Mouse (Mus musculus) MEL (cell line): ENCODE data around the gene Atp8b4. TPM values are rescaled to one million over a fixed set of nuclear protein-coding genes. Genes with fewer than 3 reads are reported as not detected.

ENCODE experiments used
- DNase-seq: peaks from one replicate; pipeline ENCODE4 v3.0.0; 2011; ENCODE audit warnings: low read depth, low spot score
- H3K27ac ChIP-seq: 2 replicates; pipeline ENCODE4 v1.5.1; 2012; ENCODE audit warnings: low read depth, mild to moderate bottlenecking, control low read depth, low read length, moderate library complexity; ENCODE audit not compliant: control insufficient read depth
- H3K27me3 ChIP-seq, 2 experiments: fragments of 150-350 bp in 1 of 2; sonication (generic) in 1 of 2; 2 replicates each; pipeline ENCODE4 v1.6.1; 2012; ENCODE audit warnings: low read length in 2 of 2, mild to moderate bottlenecking in 2 of 2, improper control_type of control experiment in 1 of 2, moderate library complexity in 1 of 2; ENCODE audit not compliant: insufficient read depth in 2 of 2, control insufficient read depth in 1 of 2
- H3K36me3 ChIP-seq, 2 experiments: 2 replicates each; pipeline ENCODE4 v1.6.1; 2012 to 2014; ENCODE audit warnings: low read length in 2 of 2, improper control_type of control experiment in 1 of 2, inconsistent platforms in 1 of 2, mild to moderate bottlenecking in 1 of 2; ENCODE audit not compliant: insufficient read depth in 2 of 2, control insufficient read depth in 1 of 2
- H3K4me1 ChIP-seq, 2 experiments: fragments of 150-350 bp in 1 of 2; sonication (generic) in 1 of 2; 2 replicates each; pipeline ENCODE4 v1.6.1; 2012; ENCODE audit warnings: low read length in 2 of 2, improper control_type of control experiment in 1 of 2, mild to moderate bottlenecking in 1 of 2; ENCODE audit not compliant: insufficient read depth in 2 of 2, control insufficient read depth in 1 of 2
- H3K4me3 ChIP-seq, 2 experiments: fragments of 150-350 bp in 1 of 2; sonication (generic) in 1 of 2; 2 replicates each; pipeline ENCODE4 v1.5.1; 2012; ENCODE audit warnings: low read depth in 2 of 2, low read length in 2 of 2, mild to moderate bottlenecking in 2 of 2, moderate library complexity in 2 of 2, control low read depth in 1 of 2, improper control_type of control experiment in 1 of 2; ENCODE audit not compliant: control insufficient read depth in 1 of 2, insufficient read depth in 1 of 2
- H3K79me2 ChIP-seq: 2 replicates; pipeline ENCODE4 v1.6.1; 2012; ENCODE audit warnings: mild to moderate bottlenecking, low read length, moderate library complexity; ENCODE audit not compliant: control insufficient read depth, poor library complexity, insufficient read depth
- H3K9ac ChIP-seq: 2 replicates; pipeline ENCODE4 v1.6.1; 2012; ENCODE audit warnings: low read depth, mild to moderate bottlenecking, control low read depth, low read length, moderate library complexity; ENCODE audit not compliant: control insufficient read depth, poor library complexity, severe bottlenecking
- H3K9me3 ChIP-seq: fragments of 150-350 bp; sonication (generic); replicated peaks from 2 replicates; pipeline ENCODE4 v1.6.1; 2012; ENCODE audit warnings: mild to moderate bottlenecking, low read length, improper control_type of control experiment, moderate library complexity; ENCODE audit not compliant: insufficient read depth
- BHLHE40 ChIP-seq: IDR thresholded peaks from 2 replicates; pipeline ENCODE4 v1.6.1; 2012; ENCODE audit warnings: low read depth, mild to moderate bottlenecking, inconsistent platforms, low read length, improper control_type of control experiment, borderline replicate concordance
- CHD2 ChIP-seq: IDR thresholded peaks from 2 replicates; pipeline ENCODE4 v1.6.1; 2011; ENCODE audit warnings: low read length, improper control_type of control experiment
- ELF1 ChIP-seq: IDR thresholded peaks from 2 replicates; pipeline ENCODE4 v1.6.1; 2014; ENCODE audit warnings: low read depth, mild to moderate bottlenecking, inconsistent platforms, low read length, improper control_type of control experiment, moderate library complexity
- KAT2A ChIP-seq: conservative IDR thresholded peaks from 2 replicates; pipeline ENCODE4 v1.6.1; 2012; ENCODE audit warnings: low read depth, low read length, improper control_type of control experiment, inconsistent platforms
- MAX ChIP-seq: IDR thresholded peaks from 2 replicates; pipeline ENCODE4 v1.6.1; 2011; ENCODE audit warnings: low read length, improper control_type of control experiment
- MEF2A ChIP-seq: IDR thresholded peaks from 2 replicates; pipeline ENCODE4 v1.6.1; 2014; ENCODE audit warnings: low read depth, mild to moderate bottlenecking, inconsistent platforms, low read length, improper control_type of control experiment; ENCODE audit not compliant: poor library complexity, insufficient replicate concordance, severe bottlenecking; ENCODE audit errors: extremely low read depth
- MXI1 ChIP-seq: IDR thresholded peaks from 2 replicates; pipeline ENCODE4 v1.6.1; 2011; ENCODE audit warnings: mild to moderate bottlenecking, low read depth, low read length, improper control_type of control experiment
- MYC ChIP-seq: IDR thresholded peaks from 2 replicates; pipeline ENCODE4 v1.6.1; 2011; ENCODE audit warnings: low read depth, mild to moderate bottlenecking, low read length, improper control_type of control experiment, moderate library complexity
- NRF1 ChIP-seq: IDR thresholded peaks from 2 replicates; pipeline ENCODE4 v1.6.1; 2014; ENCODE audit warnings: low read depth, mild to moderate bottlenecking, inconsistent platforms, low read length, improper control_type of control experiment, moderate library complexity; ENCODE audit not compliant: poor library complexity, insufficient read depth, severe bottlenecking
- POLR2A ChIP-seq, 2 experiments: IDR thresholded peaks; 2 replicates each; pipeline ENCODE4 v1.6.1; 2011 to 2012; ENCODE audit warnings: low read length in 2 of 2, mild to moderate bottlenecking in 2 of 2, control low read depth in 1 of 2, improper control_type of control experiment in 1 of 2, low read depth in 1 of 2, moderate library complexity in 1 of 2; ENCODE audit not compliant: control insufficient read depth in 1 of 2, insufficient read depth in 1 of 2, poor library complexity in 1 of 2
- POLR2AphosphoS5 ChIP-seq: IDR thresholded peaks from 2 replicates; pipeline ENCODE4 v1.6.1; 2012; ENCODE audit warnings: low read depth, borderline replicate concordance, mild to moderate bottlenecking, inconsistent platforms, low read length, moderate library complexity, mixed read lengths
- RCOR1 ChIP-seq: IDR thresholded peaks from 2 replicates; pipeline ENCODE4 v1.6.1; 2012; ENCODE audit warnings: low read depth, mild to moderate bottlenecking, inconsistent platforms, low read length, improper control_type of control experiment
- TAL1 ChIP-seq: IDR thresholded peaks from 2 replicates; pipeline ENCODE4 v1.6.1; 2012; ENCODE audit warnings: mild to moderate bottlenecking, inconsistent platforms, low read length, moderate library complexity, mixed read lengths
- TBP ChIP-seq: IDR thresholded peaks from 2 replicates; pipeline ENCODE4 v1.8.0; 2011; ENCODE audit warnings: low read depth, low read length, improper control_type of control experiment
- UBTF ChIP-seq: IDR thresholded peaks from 2 replicates; pipeline ENCODE4 v1.6.1; 2012; ENCODE audit warnings: low read depth, mild to moderate bottlenecking, inconsistent platforms, low read length, improper control_type of control experiment, moderate library complexity, borderline replicate concordance; ENCODE audit not compliant: insufficient read depth
- polyA plus RNA-seq, 2 experiments: library from polyadenylated mRNA; stranded (reverse) in 1 of 2; unstranded in 1 of 2; fragments of >175 nt in 1 of 2; fragments of >200 nt in 1 of 2; gene quantifications; 2 replicates each; pipeline versions ENCODE4 v1.2.1 to v1.2.4; 2012; ENCODE audit warnings: low replicate concordance in 2 of 2, low read depth in 1 of 2; ENCODE audit not compliant: insufficient read length in 2 of 2, insufficient read depth in 1 of 2, missing spikeins in 1 of 2
- total RNA-seq: library from RNA; depleted of rRNA; stranded (reverse); fragments of 300-350 nt; gene quantifications from 2 replicates; pipeline ENCODE4 v1.2.3, GENCODE M21; 2012

The Atp8b4 gene
- total and polyA plus RNA-seq, 3 experiments = not detected

DNA sequence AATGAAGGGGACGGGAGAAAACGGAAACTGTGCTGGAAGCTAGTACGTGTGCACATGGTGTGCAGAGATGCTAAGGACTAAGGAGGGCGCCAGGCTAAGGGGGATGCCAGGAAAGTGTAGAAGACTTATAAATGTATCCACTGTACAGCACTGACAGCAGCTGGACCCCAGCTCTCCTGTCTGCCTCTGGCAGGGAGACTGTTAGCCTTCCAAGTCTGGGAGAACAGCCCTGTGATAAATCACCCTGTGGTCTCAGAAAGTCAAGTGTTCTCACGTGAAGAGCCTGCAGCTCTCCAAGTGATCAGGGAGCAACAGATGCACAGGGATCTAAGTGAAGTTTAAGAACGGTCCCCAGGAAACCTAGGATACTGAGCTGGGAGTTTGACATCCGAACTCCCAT lies 209.8 kb downstream of the Atp8b4 start:
- no peaks in the 10 kb centered on the region for H3K27me3 ChIP-seq
- H3K9me3 ChIP-seq = no peaks in the 10 kb centered on the region
- no peaks in the 10 kb centered on the region for H3K79me2 ChIP-seq
- no peak overlapping the region for H3K4me3 ChIP-seq
- H3K36me3 ChIP-seq = no peaks in the 10 kb centered on the region
- no peak overlapping the region for H3K9ac ChIP-seq
- no peak for DNase-seq
- H3K4me1 ChIP-seq = no peaks in the 10 kb centered on the region
- no peak overlapping the region for H3K27ac ChIP-seq
- no peak for TF ChIP-seq RCOR1

DNA sequence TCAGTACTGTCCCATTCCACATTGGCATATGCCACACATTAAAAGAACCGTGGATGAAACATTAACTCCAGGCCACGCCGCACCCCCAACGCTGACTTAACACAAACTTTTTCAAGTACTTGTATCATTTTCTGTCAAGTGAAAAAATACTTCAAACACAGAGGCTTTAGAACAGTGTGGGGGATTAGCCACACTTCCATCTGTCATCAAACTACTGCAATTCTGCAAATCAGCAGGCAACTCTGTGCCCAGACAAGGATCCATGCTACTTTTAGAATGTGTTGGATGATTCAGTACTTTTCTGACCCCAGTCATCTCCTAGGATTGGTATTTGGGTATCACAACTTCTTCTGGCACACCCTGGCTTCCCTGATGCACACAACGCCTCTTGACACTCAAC lies 212.5 kb downstream of the Atp8b4 start:
- no peak for TF ChIP-seq MEF2A
- no peak for TF ChIP-seq POLR2AphosphoS5
- TF ChIP-seq ELF1 = no peak
- TF ChIP-seq, all 39 proteins: peak for 0
- H3K27ac ChIP-seq = no peak overlapping the region
- H3K9me3 ChIP-seq = no peaks in the 10 kb centered on the region
- no peak for DNase-seq
- H3K4me3 ChIP-seq = no peak overlapping the region
- H3K4me1 ChIP-seq = no peaks in the 10 kb centered on the region
- no peaks in the 10 kb centered on the region for H3K79me2 ChIP-seq
- no peaks in the 10 kb centered on the region for H3K36me3 ChIP-seq
- H3K9ac ChIP-seq = no peak overlapping the region
- no peaks in the 10 kb centered on the region for H3K27me3 ChIP-seq

GRCm38 (mm10) chr2:126286420-126286819 lies 214.1 kb downstream of the Atp8b4 start:
- Histone ChIP-seq H3K9ac (no peak overlapping the region), H3K9me3 (no peaks in the 10 kb centered on the region), H3K79me2 (no peaks in the 10 kb centered on the region), H3K4me1 (no peaks in the 10 kb centered on the region), H3K36me3 (no peaks in the 10 kb centered on the region), H3K4me3 (no peak overlapping the region), H3K27me3 (no peaks in the 10 kb centered on the region), H3K27ac (no peak overlapping the region)
- TF ChIP-seq TAL1 (no peak), UBTF (no peak), CHD2 (no peak), POLR2A (IDR thresholded peaks at IDR 0.05; ENCODE audit: control insufficient read depth in 1 of 2, insufficient read depth in 1 of 2, low read depth in 1 of 2, low read length in 2 of 2, poor library complexity in 1 of 2) (no peak), MYC (no peak), BHLHE40 (no peak), MXI1 (no peak), TBP (no peak), MAX (no peak), KAT2A (no peak), NRF1 (no peak), MEF2A (no peak)
- no peak for DNase-seq
